Mouse (Mus musculus) NIH3T3 (cell line): ENCODE measurements around the gene Cd200.
"Not testable (repeated sequence)": the region's sequence is repeated elsewhere in the genome, so short reads cannot be mapped to it uniquely, and the experiment has no call there.

Experiments
- DNase-seq: peaks from one replicate; pipeline ENCODE4 v3.0.0-alpha.2; 2012; ENCODE audit warnings: low read depth

The Cd200 gene

DNA sequence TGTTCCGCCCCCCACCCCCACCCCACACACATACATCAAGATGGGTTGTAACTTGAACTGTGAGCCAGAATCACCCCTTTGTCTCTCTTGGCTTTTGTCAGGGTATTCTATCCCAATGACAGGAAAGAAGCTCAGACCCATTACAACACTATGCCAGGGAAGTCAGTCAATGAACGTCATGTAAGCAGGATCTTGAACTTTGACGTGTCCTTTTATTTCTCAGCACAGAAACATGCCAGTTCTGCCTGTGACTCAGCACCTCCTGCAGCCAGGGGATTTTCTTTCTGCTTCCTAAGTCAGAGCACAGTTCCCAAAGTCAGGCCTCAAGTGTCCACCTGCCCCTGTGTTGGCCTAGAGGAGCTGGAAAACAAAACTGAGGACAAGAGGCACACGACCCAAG lies 31.5 kb downstream of the Cd200 start:
- peak; percentile 49 for DNase-seq

DNA sequence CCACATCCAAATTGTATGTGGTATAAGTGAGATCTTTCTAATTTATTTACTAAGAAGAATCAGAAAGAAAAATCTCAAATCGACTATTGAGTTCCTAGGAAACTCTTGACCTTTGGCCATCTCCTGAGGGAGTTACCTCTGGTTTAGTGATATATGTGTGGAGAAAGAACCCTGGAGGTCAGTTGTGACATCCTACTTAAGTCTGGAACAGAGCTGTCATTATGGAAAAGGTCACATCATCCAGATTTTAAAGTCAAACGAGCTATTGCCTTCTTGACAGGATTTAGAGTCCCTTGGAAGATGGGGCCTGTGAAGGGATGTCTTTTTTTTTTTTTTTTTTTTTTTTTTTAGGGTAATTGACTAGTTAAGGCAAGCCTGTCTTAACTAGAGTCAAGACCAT lies 32.0 kb downstream of the Cd200 start:
- DNase-seq: no peak

DNA sequence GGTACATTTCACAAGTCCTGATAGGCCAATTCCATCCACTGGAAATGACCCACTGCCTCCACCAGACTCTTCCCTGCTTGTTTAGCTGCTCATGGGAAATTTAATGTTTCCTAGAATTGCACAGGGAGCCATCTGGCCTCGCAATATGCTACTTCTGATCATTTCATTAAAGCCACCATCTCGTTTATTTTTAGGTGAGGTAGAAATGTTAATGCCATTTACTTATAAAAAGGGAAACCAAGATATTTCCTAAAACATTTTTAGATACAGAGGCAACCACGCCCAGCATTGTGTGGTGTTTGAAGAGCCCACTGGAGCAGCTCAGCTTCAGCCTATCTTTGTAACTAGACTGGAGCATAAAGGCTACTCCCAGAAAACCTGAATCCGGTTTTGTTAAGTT lies 32.6 kb downstream of the Cd200 start:
- DNase-seq: no peak

DNA sequence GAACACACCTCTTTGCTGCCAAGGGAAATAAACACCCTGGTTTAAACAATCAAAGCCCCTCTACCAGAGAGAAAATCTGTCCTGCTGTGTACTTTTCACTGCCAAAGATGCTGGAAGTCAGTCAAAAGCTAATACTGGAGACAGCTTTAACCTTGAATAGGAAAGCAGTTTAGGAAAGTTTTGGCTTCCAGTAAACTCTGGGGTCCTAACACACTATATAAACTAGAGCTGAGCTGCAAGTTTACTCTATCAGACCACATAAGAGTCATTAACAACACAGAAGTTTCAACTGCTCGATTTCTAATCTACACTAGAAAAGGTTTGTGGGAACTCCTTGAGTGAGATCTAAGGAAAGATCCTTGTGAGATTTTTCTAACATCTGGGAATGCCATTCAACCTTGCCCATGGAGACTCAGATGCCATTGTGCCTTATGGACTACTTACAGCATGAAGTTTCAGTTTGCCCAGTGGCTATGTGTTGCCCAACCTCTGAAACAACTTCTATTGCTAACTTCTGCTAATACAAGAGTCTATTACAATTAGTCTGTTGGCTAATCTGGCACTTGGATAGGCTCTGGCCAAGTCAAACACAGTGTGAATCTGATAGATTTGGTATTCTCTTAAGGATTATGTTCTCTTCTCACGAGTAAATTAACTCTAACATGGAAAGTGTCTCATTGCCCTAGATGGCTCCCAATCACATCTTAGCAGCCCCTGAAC lies 33.2 kb downstream of the Cd200 start:
- no peak for DNase-seq

DNA sequence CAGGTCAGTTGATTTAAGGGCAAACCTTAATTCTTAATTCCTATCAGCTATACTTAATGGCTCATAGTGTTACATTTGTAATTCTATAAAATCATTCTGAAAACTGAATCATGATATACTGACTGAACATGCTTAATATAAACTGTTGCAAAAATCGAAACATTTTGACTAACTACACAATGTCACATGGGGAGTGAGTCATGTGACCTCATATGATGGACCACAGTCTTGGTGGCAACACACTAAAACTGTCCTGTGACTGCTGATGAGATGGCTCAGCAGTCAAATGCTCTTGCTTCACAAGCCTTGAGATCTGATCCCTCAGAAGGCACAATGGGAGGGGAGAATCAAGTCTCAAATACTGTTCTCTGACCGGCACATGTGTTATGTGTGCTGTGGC lies 34.8 kb downstream of the Cd200 start:
- DNase-seq: no peak

DNA sequence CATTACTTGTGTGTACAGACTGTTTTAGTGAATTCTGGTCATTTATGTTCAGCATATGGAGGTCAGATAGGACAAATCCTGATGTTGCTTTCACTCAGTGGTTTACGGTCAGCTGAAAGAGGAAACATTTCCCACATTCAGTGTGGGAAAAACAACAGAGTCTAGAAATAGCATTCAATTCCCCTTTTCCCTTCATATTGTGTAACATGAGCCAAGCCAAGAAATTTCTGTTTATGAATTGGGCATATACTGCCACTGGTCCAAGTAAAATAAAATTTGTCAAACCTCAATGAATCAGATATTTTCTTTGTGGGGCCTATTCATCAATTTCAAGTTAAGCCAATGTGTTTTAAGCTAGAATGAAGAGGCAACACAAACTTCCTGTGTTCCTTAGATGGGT lies 37.8 kb downstream of the Cd200 start:
- DNase-seq: peak; percentile 53

DNA sequence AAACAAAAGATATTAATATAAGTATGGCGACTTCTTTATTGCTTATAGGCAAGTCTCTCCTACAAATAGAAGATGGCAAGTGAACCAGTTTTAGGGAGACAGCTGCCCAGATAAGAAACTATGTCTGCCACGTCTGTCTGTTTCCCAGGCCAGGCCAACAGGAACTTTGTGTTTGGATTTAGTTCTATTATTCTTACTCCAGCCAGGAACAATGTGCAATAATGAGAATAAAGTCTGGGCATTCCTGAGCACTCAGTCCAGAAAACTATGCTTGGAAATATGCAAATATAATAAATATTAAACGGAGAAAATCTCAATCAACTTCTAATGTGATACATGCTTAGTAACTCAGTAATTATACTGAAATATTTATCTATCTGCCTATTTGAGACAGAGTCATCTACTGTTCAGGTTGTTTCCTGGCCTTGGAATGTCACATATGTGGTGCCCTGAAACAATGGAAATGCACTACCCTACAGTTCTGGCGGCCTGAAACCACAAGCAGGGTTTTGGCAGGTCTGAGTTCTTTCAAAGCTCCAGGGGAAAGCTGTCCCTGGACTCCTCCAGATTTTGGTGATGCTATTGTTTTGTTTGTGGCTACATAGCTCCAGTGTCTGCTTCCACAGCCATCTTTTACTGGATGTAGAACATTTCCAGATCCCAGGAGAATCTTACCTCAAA lies 39.4 kb downstream of the Cd200 start:
- no peak for DNase-seq

DNA sequence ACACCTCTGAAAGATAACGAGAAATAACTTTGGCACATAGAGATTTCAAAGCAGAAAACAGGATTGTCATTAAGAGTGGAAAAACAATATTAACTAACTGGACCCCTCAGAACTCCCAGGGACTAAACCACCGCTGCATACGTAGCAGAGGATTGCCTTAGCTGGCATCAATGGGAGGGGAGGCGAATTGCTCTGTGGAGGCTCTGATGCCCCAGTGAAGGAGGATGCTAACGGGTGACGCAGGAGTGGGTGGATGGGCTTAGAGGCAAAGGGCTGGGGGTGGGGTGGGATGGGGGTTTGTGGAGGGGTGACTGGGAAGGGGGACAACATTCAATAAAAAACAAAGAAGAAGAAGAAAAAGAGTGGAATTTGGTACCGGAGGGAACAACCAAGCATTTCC lies 42.7 kb downstream of the Cd200 start:
- no peak for DNase-seq

DNA sequence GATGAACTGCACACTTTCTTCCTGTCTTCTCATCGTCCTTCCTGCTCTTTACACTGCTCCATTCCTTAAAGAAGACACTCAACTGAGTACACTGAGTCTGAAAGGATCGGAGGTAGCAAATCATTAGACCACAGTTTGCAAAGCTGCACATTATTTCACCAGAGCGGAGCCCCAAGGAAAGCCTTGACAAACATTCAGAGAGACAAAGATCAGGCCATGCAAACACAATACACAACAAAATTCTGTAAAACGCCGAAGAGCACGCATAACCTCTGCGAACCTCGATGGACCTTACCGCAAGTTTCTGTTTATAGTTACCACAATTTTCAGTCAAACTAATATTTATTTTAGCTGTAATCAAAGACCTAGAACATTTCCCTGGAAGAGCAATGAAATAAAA lies 43.5 kb downstream of the Cd200 start:
- DNase-seq: no peak

DNA sequence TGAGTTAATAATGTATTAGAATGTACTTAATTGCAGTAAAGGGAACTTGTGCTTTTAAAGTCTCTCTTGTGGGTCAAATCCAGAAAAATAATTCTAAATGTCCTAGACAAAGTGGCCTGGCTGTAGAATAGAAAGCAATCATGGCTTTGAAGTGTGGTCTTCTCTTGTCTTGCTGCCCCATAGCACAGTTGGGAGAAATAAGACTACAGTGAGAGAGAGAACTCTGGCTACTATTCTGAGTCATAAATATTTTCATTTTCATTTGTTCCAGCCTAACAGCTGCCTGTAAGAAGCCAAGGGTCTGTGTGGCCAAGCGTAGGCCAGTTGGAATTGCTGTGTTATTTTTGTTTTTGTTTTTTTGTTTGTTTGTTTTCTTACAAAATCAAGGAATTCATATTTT lies 44.2 kb downstream of the Cd200 start:
- DNase-seq: no peak

DNA sequence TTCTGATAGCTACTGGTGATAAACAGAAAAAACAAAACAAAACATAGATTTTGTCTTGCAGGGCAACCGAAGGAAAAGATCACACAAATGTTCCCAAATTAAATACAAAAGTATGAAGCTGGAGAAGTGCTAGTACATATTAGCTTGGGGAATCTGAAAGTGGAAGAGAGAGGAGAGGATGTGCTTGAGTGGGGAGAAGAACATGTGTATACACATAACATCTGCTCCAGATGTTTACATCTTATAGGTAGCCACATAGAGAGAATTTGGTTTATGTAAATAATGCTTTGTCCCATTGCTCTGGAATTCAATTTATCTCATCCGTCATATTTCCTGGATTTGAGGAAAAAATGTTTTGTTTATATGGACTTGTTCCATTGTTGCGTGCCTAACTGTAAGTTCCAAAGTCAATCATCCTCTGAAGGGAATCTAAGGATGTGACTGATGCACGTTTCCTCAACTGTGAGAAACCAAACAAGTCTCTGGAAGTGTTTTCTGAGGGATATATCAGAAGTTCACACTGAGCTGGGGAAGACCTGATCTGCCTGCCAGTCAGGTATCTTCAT lies 45.3 kb downstream of the Cd200 start:
- no peak for DNase-seq

DNA sequence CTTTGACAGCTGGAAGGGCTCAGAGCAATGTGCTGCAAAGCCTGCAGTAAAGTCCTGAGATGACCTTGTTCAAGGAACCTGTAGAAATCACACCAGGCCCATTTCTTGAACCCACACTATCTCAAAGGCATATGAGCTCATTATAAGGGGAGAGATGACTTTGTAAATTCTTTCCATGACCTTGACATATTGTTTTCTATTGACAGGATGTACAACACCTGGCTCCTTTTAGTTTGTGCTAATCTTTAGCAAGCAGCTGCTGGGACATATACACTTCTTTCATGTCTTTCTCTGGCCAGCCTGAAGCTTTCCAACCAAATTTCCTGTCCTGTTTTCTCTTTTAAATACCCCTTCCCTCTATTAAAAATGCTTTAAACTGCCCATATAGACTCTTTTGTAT lies 47.4 kb downstream of the Cd200 start:
- no peak for DNase-seq

DNA sequence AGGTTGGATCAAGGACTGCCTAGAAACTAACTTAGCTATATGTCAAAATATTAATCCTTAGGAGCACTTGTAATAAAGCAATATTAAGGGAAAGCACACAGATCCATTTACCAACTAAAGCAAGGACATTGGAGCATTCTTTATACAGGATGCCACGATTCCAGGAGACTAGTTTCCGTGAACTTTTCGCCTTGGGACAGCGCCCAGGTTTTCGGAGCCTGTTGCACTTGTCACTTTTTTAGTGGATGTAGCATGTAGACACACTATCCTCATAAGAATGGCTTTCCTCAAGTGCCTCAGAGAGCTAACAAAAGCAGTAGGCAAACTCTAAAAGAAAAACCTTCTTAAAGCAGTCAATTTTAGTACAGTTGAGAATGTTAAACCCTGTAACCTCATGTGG lies 50.4 kb downstream of the Cd200 start:
- not testable (repeated sequence) for DNase-seq

DNA sequence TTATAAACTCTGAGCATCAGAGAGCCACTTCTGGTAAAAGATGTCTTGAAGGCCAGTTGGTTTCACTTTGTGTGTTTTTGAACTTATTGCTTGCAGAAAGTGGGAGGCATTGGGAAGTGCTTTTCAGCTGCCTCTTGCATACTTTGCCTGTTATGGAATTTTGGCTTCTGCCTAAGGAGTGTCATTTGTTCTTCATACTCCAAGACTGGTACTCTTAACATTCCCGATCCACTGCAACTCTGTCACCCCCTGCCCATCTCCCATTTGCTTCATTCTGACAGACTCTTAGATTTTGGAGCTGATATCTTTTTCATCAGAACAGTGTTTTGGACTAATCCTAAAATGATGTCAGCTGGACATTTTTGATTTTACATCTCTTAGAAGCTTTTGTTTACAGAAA lies 51.7 kb downstream of the Cd200 start:
- DNase-seq: peak; percentile 9

DNA sequence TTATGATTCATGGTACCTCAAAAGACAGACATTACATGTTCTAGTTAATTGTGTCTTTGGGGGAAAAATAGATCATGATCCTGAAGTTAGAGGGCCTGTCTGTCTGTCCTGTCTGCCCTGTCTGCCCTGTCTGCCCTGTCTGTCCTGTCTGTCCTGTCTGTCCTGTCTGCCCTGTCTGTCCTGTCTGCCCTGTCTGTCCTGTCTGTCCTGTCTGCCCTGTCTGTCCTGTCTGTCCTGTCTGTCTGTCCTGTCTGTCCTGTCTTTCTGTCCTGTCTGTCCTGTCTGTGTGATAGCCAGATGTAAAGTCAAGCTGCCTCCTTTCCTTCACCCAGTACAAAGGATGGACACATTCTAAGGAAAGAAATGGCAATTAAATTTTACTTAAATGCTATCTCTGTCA lies 56.0 kb downstream of the Cd200 start:
- DNase-seq: peak; percentile 17

DNA sequence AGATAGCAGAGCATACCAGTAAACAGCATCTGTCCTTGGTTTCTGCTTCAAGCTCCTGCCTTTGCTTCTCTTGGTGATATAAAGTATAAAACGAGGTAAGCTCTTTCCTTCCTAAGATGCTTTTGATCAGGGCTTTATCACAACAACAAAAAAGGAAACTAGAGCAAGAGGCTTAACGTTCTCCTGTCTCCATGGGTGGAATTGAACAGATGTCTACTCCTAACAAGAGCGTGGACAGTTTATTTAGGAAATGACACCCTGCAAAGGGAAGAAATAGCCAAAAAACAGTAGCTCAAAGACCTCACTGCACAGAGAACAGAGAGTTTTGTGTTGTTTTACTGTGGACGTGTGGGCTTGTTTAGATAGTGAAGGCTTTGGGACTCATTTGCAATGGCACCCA lies 58.1 kb downstream of the Cd200 start:
- DNase-seq: no peak

DNA sequence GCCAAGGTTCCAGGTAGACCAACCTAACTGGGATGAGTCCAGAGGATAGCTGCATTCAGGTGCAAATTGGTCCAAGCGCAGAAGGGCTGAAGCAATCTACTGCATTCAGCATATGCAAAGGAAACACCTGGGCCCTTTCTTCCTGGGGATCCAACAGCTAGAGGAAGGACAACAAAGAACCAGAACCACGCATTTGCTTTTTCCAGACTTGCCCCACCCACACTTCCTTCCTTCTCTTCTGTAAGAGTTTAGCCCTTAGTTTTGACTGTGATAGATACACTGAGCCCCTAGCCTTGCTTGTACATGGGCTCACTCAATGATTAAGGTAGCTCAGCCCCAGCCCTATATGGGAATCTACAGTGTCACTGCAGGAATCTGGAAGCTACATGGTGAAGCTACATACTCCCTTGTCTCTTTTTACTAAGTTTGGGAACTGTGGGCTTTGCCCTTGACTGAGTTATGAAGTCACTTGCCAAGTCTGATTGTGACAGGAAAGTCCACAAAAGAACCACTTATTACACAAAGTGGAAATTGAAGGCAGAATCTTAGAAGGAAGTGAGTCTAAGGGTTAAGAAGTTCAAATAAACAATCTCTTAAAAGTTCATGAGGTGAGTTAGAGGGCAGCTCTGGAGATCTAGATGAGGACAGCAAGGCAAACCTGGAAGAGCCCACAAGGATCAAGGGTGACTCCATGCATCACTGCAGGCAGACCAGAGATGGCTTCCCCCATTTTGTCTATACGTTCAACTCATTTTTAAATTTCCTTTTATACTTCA lies 59.1 kb downstream of the Cd200 start:
- DNase-seq: no peak

DNA sequence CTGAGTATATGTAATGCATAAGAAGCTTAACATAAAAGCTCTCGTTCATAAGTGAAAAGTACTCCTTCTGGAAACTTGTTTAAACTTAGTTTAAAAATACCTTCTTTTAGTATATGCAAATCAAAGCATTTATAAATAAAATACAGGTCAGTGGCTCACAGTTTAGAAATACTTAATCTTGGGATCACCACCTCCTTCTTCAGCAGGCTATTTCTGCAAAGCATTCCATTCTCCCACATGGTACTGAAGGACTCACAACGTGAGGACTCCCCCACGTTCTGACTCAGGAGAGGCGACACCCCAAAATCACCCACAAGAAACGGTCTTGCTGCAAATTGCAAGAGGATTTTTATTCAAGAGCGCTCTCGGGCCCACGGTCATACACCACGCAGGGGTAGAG lies 60.6 kb downstream of the Cd200 start:
- DNase-seq: not testable (repeated sequence)

DNA sequence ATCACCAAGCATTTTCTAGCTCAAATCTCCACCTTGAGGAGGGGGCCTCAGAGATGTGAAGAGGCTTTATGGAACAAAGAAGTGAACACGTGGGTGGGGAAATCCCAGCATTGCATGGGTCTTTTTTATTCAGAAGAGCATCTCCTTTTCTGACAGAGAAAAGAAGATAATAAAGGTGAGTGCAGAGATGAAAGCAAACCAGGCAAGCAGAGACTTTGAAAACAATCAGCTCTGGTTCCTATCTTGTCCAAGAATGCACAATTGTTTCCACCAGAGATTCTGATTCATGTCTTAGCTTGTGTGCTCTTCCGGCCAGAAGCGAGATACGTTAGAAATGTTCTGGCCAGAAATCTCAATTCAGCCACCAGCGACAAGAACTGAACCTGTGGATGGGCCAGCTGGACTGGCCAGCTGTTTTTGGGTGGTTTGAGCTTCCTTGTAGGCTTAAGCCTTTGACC lies 61.9 kb downstream of the Cd200 start:
- no peak for DNase-seq

DNA sequence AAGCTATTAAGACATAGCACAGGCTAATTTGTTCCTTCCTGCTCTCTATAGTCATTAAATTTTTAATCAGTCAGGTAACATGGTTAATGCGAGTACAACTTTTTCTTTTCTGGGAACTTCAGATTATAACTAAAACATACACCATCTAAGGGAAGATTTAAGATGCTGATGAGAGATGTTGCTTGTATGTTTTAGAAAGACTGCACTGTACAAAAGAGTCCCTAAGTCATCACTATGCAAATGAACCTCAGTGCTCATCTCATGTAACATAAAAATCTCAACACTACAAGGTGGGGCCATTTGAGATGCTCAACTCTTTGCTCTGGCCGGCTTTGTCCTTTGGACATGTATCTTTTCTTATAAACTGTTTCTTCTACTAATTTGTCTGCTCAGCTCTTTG lies 62.5 kb downstream of the Cd200 start:
- no peak for DNase-seq

DNA sequence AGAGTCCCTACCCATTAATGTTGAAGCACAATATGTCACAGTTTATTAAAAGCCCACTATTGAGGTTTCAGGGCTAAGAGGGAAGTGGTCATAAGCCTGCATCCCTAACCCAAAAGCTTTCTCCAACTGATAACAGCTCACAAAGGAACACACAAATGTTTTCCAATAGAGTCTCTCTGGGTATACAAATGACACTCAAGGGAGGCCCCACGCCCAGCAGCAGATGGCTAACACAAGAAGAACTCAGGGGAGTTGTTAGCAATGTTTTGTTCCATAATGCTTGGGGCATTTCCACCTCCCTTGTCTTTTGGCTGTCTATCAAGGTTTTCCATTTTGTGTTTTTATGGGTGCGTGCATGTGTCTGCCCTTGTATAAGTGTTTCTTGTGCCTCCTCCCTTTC lies 64.0 kb downstream of the Cd200 start:
- no peak for DNase-seq

DNA sequence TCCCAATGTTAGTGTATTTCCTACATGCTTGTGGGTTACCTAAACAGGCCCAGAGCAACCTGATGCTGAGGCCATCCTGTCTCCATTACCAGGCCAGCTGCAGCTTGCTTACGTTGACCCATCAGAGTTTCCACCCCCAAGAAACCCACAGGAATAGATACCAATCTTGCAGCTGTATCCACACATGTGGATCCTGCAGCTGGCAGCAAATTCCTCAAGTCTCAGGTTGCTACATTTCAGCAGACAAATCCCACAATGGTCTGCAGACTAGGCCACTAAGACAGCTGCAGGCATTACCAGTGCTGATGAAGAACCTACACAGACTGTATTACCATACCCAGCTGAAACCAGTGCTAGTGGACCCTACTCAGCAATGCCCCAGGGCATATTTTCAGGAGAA lies 72.4 kb downstream of the Cd200 start:
- DNase-seq: no peak

DNA sequence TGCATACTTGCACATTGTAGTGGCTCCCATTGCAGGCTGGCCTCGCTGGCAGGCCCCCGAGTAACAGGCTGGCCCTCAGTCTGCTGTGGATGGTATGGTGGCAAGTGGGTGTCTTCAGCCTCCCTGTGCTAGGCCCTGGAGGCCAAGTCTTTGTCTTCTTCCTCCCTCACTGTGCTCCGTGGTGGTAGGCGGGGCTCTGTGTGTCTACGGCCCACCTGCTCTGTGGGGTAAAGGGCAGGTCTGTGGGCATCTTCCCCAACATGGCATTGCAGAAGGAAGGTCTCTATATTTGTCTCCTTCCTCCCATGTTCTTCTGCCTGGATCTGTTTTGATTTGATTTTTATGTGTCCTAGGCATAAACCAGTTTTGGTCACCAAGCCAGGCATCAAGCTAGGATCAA lies 74.0 kb downstream of the Cd200 start:
- no peak for DNase-seq
